Mouse (Mus musculus) heart, postnatal 0 days (tissue): ENCODE measurements around the gene Ep400. TPM values are rescaled to one million over a fixed set of nuclear protein-coding genes. Genes with fewer than 3 reads are reported as not detected.
"Not testable (repeated sequence)": the region's sequence is repeated elsewhere in the genome, so short reads cannot be mapped to it uniquely, and the experiment has no call there.

Experiments used
- ATAC-seq: fragments of 200-750 bp; cut with Nextera tagmentation; 2 replicates; pipeline ENCODE4 v1.8.0; 2017; ENCODE audit warnings: low read depth, moderate number of reproducible peaks, moderate library complexity; ENCODE audit not compliant: insufficient read depth
- DNase-seq: peaks from one replicate; pipeline ENCODE4 v3.0.0-alpha.2; 2016; ENCODE audit warnings: low spot score
- H3K27ac ChIP-seq: fragments of 300-500 bp; sonication (generic); 2 replicates; pipeline ENCODE4 v1.5.1; 2014; ENCODE audit warnings: low read depth, mild to moderate bottlenecking
- H3K27me3 ChIP-seq: fragments of 300-500 bp; sonication (generic); 2 replicates; pipeline ENCODE4 v1.6.1; 2014; ENCODE audit warnings: low read length, mixed read lengths; ENCODE audit not compliant: control insufficient read depth, insufficient read depth
- H3K36me3 ChIP-seq: fragments of 300-500 bp; sonication (generic); replicated peaks from 2 replicates; pipeline ENCODE4 v1.6.1; 2014; ENCODE audit warnings: low read length, mixed read lengths; ENCODE audit not compliant: control insufficient read depth, insufficient read depth
- H3K4me1 ChIP-seq: fragments of 300-500 bp; sonication (generic); 2 replicates; pipeline ENCODE4 v1.6.1; 2014; ENCODE audit warnings: antibody characterized with exemption; ENCODE audit not compliant: control insufficient read depth, insufficient read depth
- H3K4me2 ChIP-seq: fragments of 300-500 bp; sonication (generic); 2 replicates; pipeline ENCODE4 v1.6.1; 2014; ENCODE audit warnings: low read depth, mild to moderate bottlenecking, low read length, moderate library complexity
- H3K4me3 ChIP-seq: fragments of 300-500 bp; sonication (generic); 2 replicates; pipeline ENCODE4 v1.5.1; 2014; ENCODE audit warnings: low read depth, low read length
- H3K9ac ChIP-seq: fragments of 300-500 bp; sonication (generic); replicated peaks from 2 replicates; pipeline ENCODE4 v1.6.1; 2014; ENCODE audit warnings: low read depth, low read length, mixed read lengths
- H3K9me3 ChIP-seq: fragments of 300-500 bp; sonication (generic); replicated peaks from 2 replicates; pipeline ENCODE4 v1.6.1; 2016; ENCODE audit warnings: low read length; ENCODE audit not compliant: control insufficient read depth
- CTCF ChIP-seq: IDR thresholded peaks from 2 replicates; pipeline ENCODE4 v1.5.1; 2016; ENCODE audit warnings: antibody characterized with exemption, control low read depth, low read depth
- EP300 ChIP-seq: IDR thresholded peaks from 2 replicates; pipeline ENCODE4 v1.6.1; 2016; ENCODE audit warnings: antibody characterized with exemption, low read depth
- WGBS: fragments of 180-500 bp; shearing (Covaris S2); extraction: QIAGEN DNeasy Blood & Tissue Kit; methylation state at CpG from one replicate; pipeline ENCODE4 v1.1.7; 2014; 5-methylcytosine and 5-hydroxymethylcytosine counted together
- polyA plus RNA-seq: library from polyadenylated mRNA; unstranded; fragments of >200 nt; fragmentation: Nextera tagmentation; extraction: Ambion mirVana; gene quantifications from 2 replicates; pipeline ENCODE4 v1.2.1, GENCODE M21; 2015
- total RNA-seq: library from RNA; depleted of rRNA; stranded (reverse); fragments of >200 nt; gene quantifications from 2 replicates; pipeline ENCODE4 v1.2.3, GENCODE M21; 2014; ENCODE audit warnings: low replicate concordance

The Ep400 gene
- total and polyA plus RNA-seq, 2 experiments from 2014 or later = 12.7 to 21.9 TPM

- Histone ChIP-seq H3K4me2 (no peak overlapping the region), H3K27ac (no peak overlapping the region), H3K9ac (no peak overlapping the region), H3K36me3 (peaks cover 39% of the 10 kb centered on the region), H3K27me3 (no peaks in the 10 kb centered on the region), H3K4me1 (peaks cover 12% of the 10 kb centered on the region), H3K9me3 (no peaks in the 10 kb centered on the region), H3K4me3 (no peak overlapping the region)
- 86% methylated on average over 12 of the region's 12 CpGs for WGBS
- no peak for TF ChIP-seq CTCF
- ATAC-seq (no peak), DNase-seq (no peak)
Measured at GRCm38 (mm10) chr5:110778263-110778662, 7.7 kb upstream of the Ep400 start.

- Histone ChIP-seq H3K36me3 (peaks cover 46% of the 10 kb centered on the region), H3K9me3 (no peaks in the 10 kb centered on the region)
- 80% methylated on average over 2 of the region's 2 CpGs for WGBS
Measured at GRCm38 (mm10) chr5:110776141-110776540, 5.6 kb upstream of the Ep400 start.

GRCm38 (mm10) chr5:110774511-110774910, 4.0 kb upstream of the Ep400 start:
- H3K9ac ChIP-seq = no peak overlapping the region
- peaks cover 46% of the 10 kb centered on the region for H3K36me3 ChIP-seq
- H3K4me2 ChIP-seq = no peak overlapping the region
- DNase-seq (no peak), ATAC-seq (no peak)
- TF ChIP-seq CTCF (no peak), EP300 (no peak)
- H3K4me1 ChIP-seq = peaks cover 4% of the 10 kb centered on the region
- no peak overlapping the region for H3K27ac ChIP-seq
- no peaks in the 10 kb centered on the region for H3K9me3 ChIP-seq
- H3K27me3 ChIP-seq = no peaks in the 10 kb centered on the region
- no peak overlapping the region for H3K4me3 ChIP-seq
- WGBS = 90% methylated on average over 11 of the region's 11 CpGs

More at GRCm38 (mm10) chr5:110776141-110776540, 5.6 kb upstream of the Ep400 start:
- DNase-seq = no peak
- TF ChIP-seq CTCF = no peak
- no peak for TF ChIP-seq EP300
- H3K4me3 ChIP-seq = no peak overlapping the region
- H3K9ac ChIP-seq = no peak overlapping the region
- no peak for ATAC-seq
- peaks cover 11% of the 10 kb centered on the region for H3K4me1 ChIP-seq
- no peaks in the 10 kb centered on the region for H3K27me3 ChIP-seq
- H3K27ac ChIP-seq = no peak overlapping the region
- no peak overlapping the region for H3K4me2 ChIP-seq

- not testable (repeated sequence) for H3K9me3 ChIP-seq, H3K4me3 ChIP-seq, DNase-seq, H3K4me2 ChIP-seq, ATAC-seq, H3K9ac ChIP-seq, H3K27me3 ChIP-seq, H3K27ac ChIP-seq
- WGBS = 89% methylated on average over 10 of the region's 10 CpGs
- Histone ChIP-seq H3K4me1 (peaks cover 12% of the 10 kb centered on the region), H3K36me3 (peaks cover 46% of the 10 kb centered on the region)
Measured at GRCm38 (mm10) chr5:110772945-110773344, 2.4 kb upstream of the Ep400 start.

- peak; percentile 15 for DNase-seq
- TF ChIP-seq EP300 = no peak
- TF ChIP-seq CTCF = no peak
- H3K9me3 ChIP-seq = no peaks in the 10 kb centered on the region
- ATAC-seq = peak; percentile 21
- no peaks in the 10 kb centered on the region for H3K27me3 ChIP-seq
- peak overlapping the region; percentile 80 for H3K4me2 ChIP-seq
- H3K4me1 ChIP-seq = peaks cover 12% of the 10 kb centered on the region
- WGBS = under 1% methylated on average over 53 of the region's 58 CpGs
- peak overlapping the region; percentile 87 for H3K4me3 ChIP-seq
- peak overlapping the region; percentile 78 for H3K9ac ChIP-seq
- peak overlapping the region; percentile 93 for H3K27ac ChIP-seq
- peaks cover 24% of the 10 kb centered on the region for H3K36me3 ChIP-seq
Measured at GRCm38 (mm10) chr5:110770031-110770445, 479 bp downstream of the Ep400 start.

- DNase-seq = no peak
- no peak for ATAC-seq
- peaks cover 12% of the 10 kb centered on the region for H3K4me1 ChIP-seq
- TF ChIP-seq CTCF = no peak
- TF ChIP-seq EP300 = no peak
- H3K27ac ChIP-seq = 0 out of 2 replicates have a peak overlapping the region, but pooled peaks have one; percentile 93
- H3K9ac ChIP-seq = peak overlapping the region; percentile 78
- peak overlapping the region; percentile 87 for H3K4me3 ChIP-seq
- H3K27me3 ChIP-seq = no peaks in the 10 kb centered on the region
- H3K4me2 ChIP-seq = peak overlapping the region; percentile 80
- H3K36me3 ChIP-seq = peaks cover 16% of the 10 kb centered on the region
- no peaks in the 10 kb centered on the region for H3K9me3 ChIP-seq
- 47% methylated on average over 4 of the region's 4 CpGs for WGBS
Measured at GRCm38 (mm10) chr5:110769272-110769671, 1.2 kb downstream of the Ep400 start.
